Mouse (Mus musculus): ENCODE data around the gene Slc25a20. TPM values are rescaled to one million over a fixed set of nuclear protein-coding genes. Genes with fewer than 3 reads are reported as not detected.
"Not testable (repeated sequence)": the region's sequence is repeated elsewhere in the genome, so short reads cannot be mapped to it uniquely, and the experiment has no call there.

Slc25a20 gene
- polyA plus RNA-seq, 1 experiment from 2014 or later = 111 TPM

- Histone ChIP-seq H3K36me3 (ENCODE audit: control insufficient read depth, insufficient read depth, low read length) (no peaks in the 10 kb centered on the region), H3K4me2 (ENCODE audit: low read depth, low read length) (no peak overlapping the region), H3K27ac (ENCODE audit: low read length) (no peak overlapping the region), H3K4me3 (ENCODE audit: low read length) (no peak overlapping the region), H3K9me3 (ENCODE audit: control insufficient read depth, low read length) (no peaks in the 10 kb centered on the region), H3K4me1 (ENCODE audit: control insufficient read depth, insufficient read depth, low read length) (no peaks in the 10 kb centered on the region), H3K27me3 (replicated peaks; ENCODE audit: control insufficient read depth, insufficient read depth, low read length) (no peaks in the 10 kb centered on the region), H3K9ac (ENCODE audit: low read depth, low read length) (no peak overlapping the region)
- WGBS = 93% methylated on average over 2 of the region's 2 CpGs
- ATAC-seq = no peak
These were observed 22.1 kb upstream of the Slc25a20 start for GRCm38 (mm10) chr9:108639825-108640224.

- 24% methylated on average over 10 of the region's 10 CpGs for WGBS
- H3K4me2 ChIP-seq (ENCODE audit: low read depth, low read length) = peak overlapping the region; percentile 69
- H3K9ac ChIP-seq (ENCODE audit: low read depth, low read length) = peak overlapping the region; percentile 93
- H3K9me3 ChIP-seq (ENCODE audit: control insufficient read depth, low read length) = no peaks in the 10 kb centered on the region
- no peak for ATAC-seq
- no peaks in the 10 kb centered on the region for H3K27me3 ChIP-seq (replicated peaks; ENCODE audit: control insufficient read depth, insufficient read depth, low read length)
- peak overlapping the region; percentile 97 for H3K4me3 ChIP-seq (ENCODE audit: low read length)
- H3K4me1 ChIP-seq (ENCODE audit: control insufficient read depth, insufficient read depth, low read length) = peaks cover 16% of the 10 kb centered on the region; the same call in 1 of the 2 replicates
- H3K27ac ChIP-seq (ENCODE audit: low read length) = peak overlapping the region; percentile 94
- no peaks in the 10 kb centered on the region for H3K36me3 ChIP-seq (ENCODE audit: control insufficient read depth, insufficient read depth, low read length)
These were observed 13.7 kb upstream of the Slc25a20 start for GRCm38 (mm10) chr9:108648166-108648565.

GRCm38 (mm10) chr9:108648611-108649560, 13.0 kb upstream of the Slc25a20 start, which contains the start of gene Arih2:
Gene Arih2 (minus strand): TSS chr9:108649386.
- no peaks in the 10 kb centered on the region for H3K9me3 ChIP-seq (ENCODE audit: control insufficient read depth, low read length)
- peaks cover 16% of the 10 kb centered on the region; the same call in 1 of the 2 replicates for H3K4me1 ChIP-seq (ENCODE audit: control insufficient read depth, insufficient read depth, low read length)
- H3K9ac ChIP-seq (ENCODE audit: low read depth, low read length) = peak within 1 kb of the TSS; percentile 93
- H3K4me2 ChIP-seq (ENCODE audit: low read depth, low read length) = peak within 1 kb of the TSS; percentile 69
- H3K36me3 ChIP-seq (ENCODE audit: control insufficient read depth, insufficient read depth, low read length) = no peaks in the 10 kb centered on the region
- under 1% methylated on average over 111 of the region's 112 CpGs for WGBS
- H3K27me3 ChIP-seq (replicated peaks; ENCODE audit: control insufficient read depth, insufficient read depth, low read length) = no peaks in the 10 kb centered on the region
- H3K4me3 ChIP-seq (ENCODE audit: low read length) = peak within 1 kb of the TSS; percentile 97
- peak within 1 kb of the TSS; percentile 94 for H3K27ac ChIP-seq (ENCODE audit: low read length)
- ATAC-seq = peak; percentile 99

- H3K4me1 ChIP-seq (ENCODE audit: control insufficient read depth, insufficient read depth, low read length) = peaks cover 16% of the 10 kb centered on the region; the same call in 1 of the 2 replicates
- H3K4me3 ChIP-seq (ENCODE audit: low read length) = peak overlapping the region; percentile 97
- H3K36me3 ChIP-seq (ENCODE audit: control insufficient read depth, insufficient read depth, low read length) = no peaks in the 10 kb centered on the region
- H3K27ac ChIP-seq (ENCODE audit: low read length) = peak overlapping the region; percentile 94
- peak; percentile 9 for ATAC-seq
- peak overlapping the region; percentile 93 for H3K9ac ChIP-seq (ENCODE audit: low read depth, low read length)
- WGBS = 21% methylated on average over 29 of the region's 29 CpGs
- no peaks in the 10 kb centered on the region for H3K9me3 ChIP-seq (ENCODE audit: control insufficient read depth, low read length)
- H3K4me2 ChIP-seq (ENCODE audit: low read depth, low read length) = peak overlapping the region; percentile 61
- H3K27me3 ChIP-seq (replicated peaks; ENCODE audit: control insufficient read depth, insufficient read depth, low read length) = no peaks in the 10 kb centered on the region
These were observed 12.1 kb upstream of the Slc25a20 start for GRCm38 (mm10) chr9:108649561-108650440.

GRCm38 (mm10) chr9:108654566-108655464, 7.1 kb upstream of the Slc25a20 start:
- Histone ChIP-seq H3K4me3 (ENCODE audit: low read length) (no peak overlapping the region), H3K9ac (ENCODE audit: low read depth, low read length) (no peak overlapping the region), H3K4me1 (ENCODE audit: control insufficient read depth, insufficient read depth, low read length) (peaks cover 7% of the 10 kb centered on the region; the same call in 1 of the 2 replicates), H3K36me3 (ENCODE audit: control insufficient read depth, insufficient read depth, low read length) (no peaks in the 10 kb centered on the region), H3K27ac (ENCODE audit: low read length) (no peak overlapping the region; the same call in 1 of the 2 replicates), H3K9me3 (ENCODE audit: control insufficient read depth, low read length) (no peaks in the 10 kb centered on the region), H3K4me2 (ENCODE audit: low read depth, low read length) (no peak overlapping the region), H3K27me3 (replicated peaks; ENCODE audit: control insufficient read depth, insufficient read depth, low read length) (no peaks in the 10 kb centered on the region)
- ATAC-seq = no peak
- 77% methylated on average over 10 of the region's 10 CpGs for WGBS

- not testable (repeated sequence) for H3K27me3 ChIP-seq (replicated peaks; ENCODE audit: control insufficient read depth, insufficient read depth, low read length); H3K9ac ChIP-seq (ENCODE audit: low read depth, low read length); H3K4me3 ChIP-seq (ENCODE audit: low read length); H3K36me3 ChIP-seq (ENCODE audit: control insufficient read depth, insufficient read depth, low read length); H3K27ac ChIP-seq (ENCODE audit: low read length); H3K4me2 ChIP-seq (ENCODE audit: low read depth, low read length); ATAC-seq; H3K4me1 ChIP-seq (ENCODE audit: control insufficient read depth, insufficient read depth, low read length); H3K9me3 ChIP-seq (ENCODE audit: control insufficient read depth, low read length)
- 46% methylated on average over 7 of the region's 7 CpGs for WGBS
These were observed 6.0 kb upstream of the Slc25a20 start for GRCm38 (mm10) chr9:108655865-108656264.

- Histone ChIP-seq H3K9me3 (ENCODE audit: control insufficient read depth, low read length) (no peaks in the 10 kb centered on the region), H3K4me2 (ENCODE audit: low read depth, low read length) (peak overlapping the region; percentile 52), H3K9ac (ENCODE audit: low read depth, low read length) (peak overlapping the region; percentile 77), H3K27me3 (replicated peaks; ENCODE audit: control insufficient read depth, insufficient read depth, low read length) (no peaks in the 10 kb centered on the region), H3K36me3 (ENCODE audit: control insufficient read depth, insufficient read depth, low read length) (no peaks in the 10 kb centered on the region), H3K4me1 (ENCODE audit: control insufficient read depth, insufficient read depth, low read length) (peaks cover 9% of the 10 kb centered on the region), H3K27ac (ENCODE audit: low read length) (peak overlapping the region; percentile 62; the same call in 1 of the 2 replicates), H3K4me3 (ENCODE audit: low read length) (peak overlapping the region; percentile 69)
- peak; percentile 52 for ATAC-seq
- WGBS = 21% methylated on average over 6 of the region's 6 CpGs
These were observed 772 bp downstream of the Slc25a20 start for GRCm38 (mm10) chr9:108662660-108663059.

GRCm38 (mm10) chr9:108669875-108670274, 8.0 kb downstream of the Slc25a20 start:
- H3K36me3 ChIP-seq (ENCODE audit: control insufficient read depth, insufficient read depth, low read length) = peaks cover 15% of the 10 kb centered on the region
- H3K4me3 ChIP-seq (ENCODE audit: low read length) = no peak overlapping the region
- peaks cover 6% of the 10 kb centered on the region for H3K9me3 ChIP-seq (ENCODE audit: control insufficient read depth, low read length)
- 63% methylated on average over 8 of the region's 8 CpGs for WGBS
- ATAC-seq = peak; percentile 48; the same call in 1 of the 2 replicates
- H3K4me2 ChIP-seq (ENCODE audit: low read depth, low read length) = no peak overlapping the region
- no peak overlapping the region for H3K9ac ChIP-seq (ENCODE audit: low read depth, low read length)
- H3K27me3 ChIP-seq (replicated peaks; ENCODE audit: control insufficient read depth, insufficient read depth, low read length) = no peaks in the 10 kb centered on the region
- H3K27ac ChIP-seq (ENCODE audit: low read length) = no peak overlapping the region
- H3K4me1 ChIP-seq (ENCODE audit: control insufficient read depth, insufficient read depth, low read length) = no peaks in the 10 kb centered on the region

Measured in intestine, embryonic 16.5 days (tissue).